Mouse (Mus musculus): ENCODE data around the gene Cacna2d2.

Gene Cacna2d2

GRCm38 (mm10) chr9:107403116-107403515 is 3.7 kb downstream of the Cacna2d2 start:
- DNase-seq (ENCODE audit: low read depth), result no peak

GRCm38 (mm10) chr9:107409449-107409848 is 10.0 kb downstream of the Cacna2d2 start:
- no peak for DNase-seq (ENCODE audit: low read depth)

- DNase-seq (ENCODE audit: low read depth), result no peak
Measured at GRCm38 (mm10) chr9:107417106-107417505, 17.7 kb downstream of the Cacna2d2 start.

GRCm38 (mm10) chr9:107419491-107420244 is 20.3 kb downstream of the Cacna2d2 start:
- no peak for DNase-seq (ENCODE audit: low read depth)

GRCm38 (mm10) chr9:107420898-107421297 is 21.5 kb downstream of the Cacna2d2 start:
- DNase-seq (ENCODE audit: low read depth), result no peak

- DNase-seq (ENCODE audit: low read depth), result no peak
Measured at GRCm38 (mm10) chr9:107422878-107423277, 23.5 kb downstream of the Cacna2d2 start.

GRCm38 (mm10) chr9:107424485-107425175 is 25.2 kb downstream of the Cacna2d2 start:
- DNase-seq (ENCODE audit: low read depth), result no peak

- no peak for DNase-seq (ENCODE audit: low read depth)
Measured at GRCm38 (mm10) chr9:107427876-107428275, 28.5 kb downstream of the Cacna2d2 start.

GRCm38 (mm10) chr9:107428451-107429186 is 29.2 kb downstream of the Cacna2d2 start:
- no peak for DNase-seq (ENCODE audit: low read depth)

- DNase-seq (ENCODE audit: low read depth), result no peak
Measured at GRCm38 (mm10) chr9:107430445-107430844, 31.0 kb downstream of the Cacna2d2 start.

GRCm38 (mm10) chr9:107432546-107432945 is 33.1 kb downstream of the Cacna2d2 start:
- DNase-seq (ENCODE audit: low read depth), result no peak

- no peak for DNase-seq (ENCODE audit: low read depth)
Measured at GRCm38 (mm10) chr9:107434851-107435250, 35.4 kb downstream of the Cacna2d2 start.

- DNase-seq (ENCODE audit: low read depth), result no peak
Measured at GRCm38 (mm10) chr9:107435285-107435684, 35.9 kb downstream of the Cacna2d2 start.

- DNase-seq (ENCODE audit: low read depth), result no peak
Measured at GRCm38 (mm10) chr9:107442891-107443290, 43.5 kb downstream of the Cacna2d2 start.

- no peak for DNase-seq (ENCODE audit: low read depth)
Measured at GRCm38 (mm10) chr9:107443324-107443723, 43.9 kb downstream of the Cacna2d2 start.

GRCm38 (mm10) chr9:107445011-107445471 is 45.6 kb downstream of the Cacna2d2 start:
- no peak for DNase-seq (ENCODE audit: low read depth)

- DNase-seq (ENCODE audit: low read depth), result no peak
Measured at GRCm38 (mm10) chr9:107448805-107449517, 49.5 kb downstream of the Cacna2d2 start.

GRCm38 (mm10) chr9:107451400-107451799 is 52.0 kb downstream of the Cacna2d2 start:
- DNase-seq (ENCODE audit: low read depth), result no peak

GRCm38 (mm10) chr9:107451891-107452521 is 52.6 kb downstream of the Cacna2d2 start:
- DNase-seq (ENCODE audit: low read depth), result no peak

- peak; percentile 14 for DNase-seq (ENCODE audit: low read depth)
Measured at GRCm38 (mm10) chr9:107452552-107452951, 53.1 kb downstream of the Cacna2d2 start.

- DNase-seq (ENCODE audit: low read depth), result no peak
Measured at GRCm38 (mm10) chr9:107453151-107453550, 53.7 kb downstream of the Cacna2d2 start.
